Mouse (Mus musculus): Measurements from ENCODE around the gene Tubal3.

Gene Tubal3

DNA sequence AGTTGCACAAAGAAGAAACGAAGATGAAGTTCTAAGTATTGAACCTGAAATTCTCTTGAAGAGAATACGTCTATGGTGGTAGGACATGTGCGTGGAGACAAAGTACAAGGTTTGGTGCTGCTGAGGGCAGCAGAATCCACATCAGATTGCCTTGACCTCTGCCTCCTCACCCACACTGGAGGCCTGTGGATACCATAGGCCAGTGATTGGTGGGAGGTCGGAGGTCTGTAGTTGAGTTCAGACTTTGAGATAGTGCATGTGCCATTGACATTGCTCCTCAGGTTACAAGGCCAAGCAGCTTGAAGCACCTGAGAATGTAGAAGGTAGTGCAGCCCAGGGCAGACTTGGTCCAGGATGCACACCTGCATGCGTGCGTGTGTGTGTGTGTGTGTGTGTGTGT, 8.0 kb downstream of the Tubal3 start:
- DNase-seq, result no peak

DNA sequence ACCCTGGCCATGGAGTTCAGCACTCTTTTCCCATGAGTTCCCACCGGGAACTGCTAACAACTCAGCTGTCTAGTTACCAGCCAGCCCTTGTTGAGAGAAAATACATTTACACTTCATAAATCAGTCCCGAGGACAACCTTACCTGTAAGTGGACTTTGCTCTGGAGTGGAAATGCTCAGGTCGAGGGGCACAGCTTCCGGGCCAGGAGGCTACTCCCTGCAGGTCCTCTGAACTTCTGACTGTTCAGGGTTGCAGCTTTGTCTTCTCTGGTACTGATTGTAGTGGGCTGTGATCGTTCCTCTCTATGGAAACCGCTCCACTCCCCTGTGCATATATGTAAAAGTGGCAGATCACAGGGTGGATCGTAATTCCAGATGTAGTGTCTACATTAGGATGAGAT, 26.6 kb downstream of the Tubal3 start:
- DNase-seq, result no peak

DNA sequence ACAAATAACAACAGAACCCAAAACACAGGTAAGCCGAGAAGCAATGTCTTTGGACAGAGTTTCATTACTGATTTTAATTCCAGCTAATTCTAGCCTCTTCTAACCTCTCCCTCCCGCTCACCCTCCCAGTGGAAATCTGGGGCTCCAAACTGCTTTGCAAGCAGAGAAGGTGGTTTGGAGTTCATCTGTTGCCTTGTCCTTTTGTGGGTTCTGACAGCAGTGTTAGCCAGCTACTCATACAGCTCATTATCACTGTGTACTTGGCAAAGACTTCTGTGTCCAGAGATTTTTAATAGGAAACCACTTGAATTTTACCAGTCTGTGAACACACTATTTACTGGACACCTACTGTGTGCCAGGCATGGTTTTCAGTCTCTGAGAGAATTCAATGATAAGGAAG, 27.2 kb downstream of the Tubal3 start, which contains the start of gene Ucn3:
TSS of gene Ucn3 (minus strand) at position 101 of the 400 bp plus-strand sequence.
- DNase-seq, result no peak

DNA sequence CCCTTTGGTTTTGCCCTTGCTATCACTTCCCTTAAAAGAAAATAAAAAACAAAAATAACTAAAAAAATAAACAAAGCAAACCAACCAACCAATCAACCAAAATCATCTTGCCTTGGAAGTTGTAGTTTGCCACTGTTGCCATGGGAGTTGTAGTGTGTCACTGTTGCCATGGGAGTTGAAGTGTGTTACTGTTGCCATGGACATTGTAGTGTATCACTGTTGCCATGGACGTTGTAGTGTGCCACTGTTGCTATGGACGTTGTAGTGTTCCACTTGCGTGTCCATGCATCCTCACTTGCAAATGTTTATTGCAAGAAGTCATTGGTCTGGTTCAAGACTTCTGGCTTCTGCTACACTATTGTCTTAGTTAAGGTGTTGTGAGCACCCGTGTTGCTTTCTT, 29.2 kb downstream of the Tubal3 start:
- DNase-seq, result no peak

DNA sequence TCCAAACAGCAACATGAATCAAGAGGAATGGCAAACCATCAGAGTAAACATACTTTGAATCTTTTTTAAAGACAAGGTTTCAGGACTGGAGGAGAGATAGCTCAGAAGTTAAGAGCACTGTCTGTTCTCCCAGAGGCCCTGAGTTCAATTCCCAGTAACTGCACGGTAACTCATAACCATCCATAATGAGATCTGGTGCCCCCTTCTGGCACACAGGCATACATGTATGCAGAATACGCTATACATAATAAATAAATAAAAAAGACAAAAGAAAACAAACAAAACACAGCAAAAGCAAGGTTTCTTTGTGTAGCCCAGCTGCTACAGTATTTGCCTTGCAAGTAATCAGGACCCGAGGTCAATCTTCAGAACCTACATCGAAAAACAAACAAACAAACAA, 31.4 kb downstream of the Tubal3 start:
- no peak for DNase-seq

DNA sequence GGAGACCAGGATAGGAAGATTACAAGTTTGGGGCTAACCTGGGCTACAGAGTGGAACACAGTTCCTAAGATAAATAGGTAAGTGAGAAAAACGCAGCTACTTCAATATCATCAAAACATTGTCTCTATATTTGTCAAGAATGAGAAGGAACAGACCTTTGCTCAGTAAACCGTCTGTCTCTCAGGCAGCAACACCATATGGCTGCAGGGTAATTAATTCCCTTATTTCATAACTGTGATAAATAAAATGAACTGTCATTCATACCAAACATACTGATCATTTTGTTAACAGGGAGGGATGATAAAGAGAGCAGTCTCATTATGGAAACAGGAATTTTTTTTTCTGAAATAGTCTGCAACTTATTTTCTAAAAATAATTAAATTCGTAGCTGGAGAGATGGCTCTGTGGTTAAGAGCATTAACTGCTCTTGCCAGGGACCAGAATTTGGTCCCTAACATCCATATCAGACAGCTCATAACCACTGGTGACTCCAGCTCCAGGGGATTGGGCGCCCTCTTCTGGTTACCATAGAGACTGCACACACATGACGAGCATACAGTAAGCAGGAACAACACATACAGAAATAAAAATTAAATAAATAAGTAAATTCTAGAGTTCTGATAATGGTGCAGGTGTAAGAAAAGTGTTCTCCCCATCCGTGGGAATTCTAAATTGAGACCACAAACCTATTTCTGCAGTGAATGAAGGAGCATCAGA, 33.3 kb downstream of the Tubal3 start:
- no peak for DNase-seq

DNA sequence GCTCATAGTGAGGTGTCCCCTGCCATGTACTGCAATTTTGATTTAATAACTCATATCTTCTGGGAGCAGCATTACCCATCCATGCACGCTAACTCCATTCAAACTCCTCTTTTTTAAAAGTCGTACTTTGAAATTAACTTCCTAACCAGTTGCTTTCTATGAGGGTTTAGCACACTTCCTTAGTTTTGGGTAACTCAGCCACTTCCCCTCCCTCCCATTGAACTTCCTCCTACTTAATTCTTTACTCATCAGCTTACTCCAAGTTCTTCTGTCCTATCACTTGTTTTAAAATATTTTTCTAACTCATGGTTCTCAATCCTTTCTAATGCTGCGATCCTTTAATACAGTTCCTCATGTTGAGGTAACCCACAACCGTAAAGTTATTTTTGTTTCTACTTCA, 50.8 kb downstream of the Tubal3 start:
- DNase-seq, result no peak
